Mouse (Mus musculus) lung, embryonic 14.5 days (tissue): ENCODE measurements around the gene Smarce1. TPM values are rescaled to one million over a fixed set of nuclear protein-coding genes. Genes with fewer than 3 reads are reported as not detected.
"Not testable (repeated sequence)": the region's sequence is repeated elsewhere in the genome, so short reads cannot be mapped to it uniquely, and the experiment has no call there.

ENCODE experiments used
- ATAC-seq: fragments of 200-750 bp; cut with Nextera tagmentation; 2 replicates; pipeline ENCODE4 v1.8.0; 2017; ENCODE audit warnings: mild to moderate bottlenecking, moderate TSS enrichment, moderate library complexity; ENCODE audit not compliant: insufficient read depth
- DNase-seq: peaks from one replicate; pipeline ENCODE4 v3.0.0-alpha.2; 2015
- H3K27ac ChIP-seq: fragments of 300-500 bp; sonication (generic); 2 replicates; pipeline ENCODE4 v1.5.1; 2014; ENCODE audit warnings: low read depth, mild to moderate bottlenecking, moderate library complexity
- H3K27me3 ChIP-seq: fragments of 300-500 bp; sonication (generic); 2 replicates; pipeline ENCODE4 v1.6.1; 2014; ENCODE audit warnings: low read length, control low read depth; ENCODE audit not compliant: insufficient read depth
- H3K36me3 ChIP-seq: fragments of 300-500 bp; sonication (generic); 2 replicates; pipeline ENCODE4 v1.6.1; 2014; ENCODE audit warnings: control low read depth; ENCODE audit not compliant: insufficient read depth
- H3K4me1 ChIP-seq: fragments of 300-500 bp; sonication (generic); 2 replicates; pipeline ENCODE4 v1.6.1; 2014; ENCODE audit warnings: antibody characterized with exemption, control low read depth; ENCODE audit not compliant: insufficient read depth
- H3K4me2 ChIP-seq: fragments of 300-500 bp; sonication (generic); 2 replicates; pipeline ENCODE4 v1.6.1; 2014; ENCODE audit warnings: mild to moderate bottlenecking
- H3K4me3 ChIP-seq: fragments of 300-500 bp; sonication (generic); 2 replicates; pipeline ENCODE4 v1.5.1; 2014; ENCODE audit warnings: low read depth, low read length
- H3K9ac ChIP-seq: fragments of 300-500 bp; sonication (generic); 2 replicates; pipeline ENCODE4 v1.6.1; 2014
- H3K9me3 ChIP-seq: fragments of 300-500 bp; sonication (generic); 2 replicates; pipeline ENCODE4 v1.6.1; 2016; ENCODE audit warnings: low read depth, low read length, control low read depth
- CTCF ChIP-seq: IDR thresholded peaks from 2 replicates; pipeline ENCODE4 v1.5.1; 2016; ENCODE audit warnings: antibody characterized with exemption, low read depth
- WGBS: fragments of 180-500 bp; shearing (Covaris S2); extraction: QIAGEN DNeasy Blood & Tissue Kit; methylation state at CpG from one replicate; pipeline ENCODE4 v1.1.7; 2014; 5-methylcytosine and 5-hydroxymethylcytosine counted together
- polyA plus RNA-seq: library from polyadenylated mRNA; unstranded; fragments of >200 nt; fragmentation: Nextera tagmentation; extraction: Ambion mirVana; gene quantifications from 2 replicates; pipeline ENCODE4 v1.2.1, GENCODE M21; 2014

The Smarce1 gene
- polyA plus RNA-seq, 1 experiment from 2014 or later = 189 TPM

GRCm38 (mm10) chr11:99247916-99248315, 17.1 kb upstream of the Smarce1 start:
- ATAC-seq = no peak

GRCm38 (mm10) chr11:99244519-99244918, 13.7 kb upstream of the Smarce1 start:
- WGBS = 35% methylated on average over 3 of the region's 3 CpGs
- not testable (repeated sequence) for H3K4me2 ChIP-seq, H3K4me1 ChIP-seq, H3K36me3 ChIP-seq, DNase-seq, H3K27me3 ChIP-seq, H3K4me3 ChIP-seq, H3K9me3 ChIP-seq, ATAC-seq, H3K27ac ChIP-seq, H3K9ac ChIP-seq

More at GRCm38 (mm10) chr11:99247916-99248315, 17.1 kb upstream of the Smarce1 start:
- Histone ChIP-seq H3K4me3 (no peak overlapping the region), H3K27me3 (no peaks in the 10 kb centered on the region), H3K9me3 (no peaks in the 10 kb centered on the region), H3K27ac (no peak overlapping the region), H3K9ac (no peak overlapping the region), H3K4me2 (no peak overlapping the region), H3K4me1 (no peaks in the 10 kb centered on the region), H3K36me3 (no peaks in the 10 kb centered on the region)
- no peak for TF ChIP-seq CTCF
- DNase-seq = no peak
- 93% methylated on average over 4 of the region's 4 CpGs for WGBS

- no peak for TF ChIP-seq CTCF
- H3K27ac ChIP-seq = no peak within 1 kb of the TSS
- WGBS = 6% methylated on average over 17 of the region's 17 CpGs
Observed at GRCm38 (mm10) chr11:99243820-99244374, 13.1 kb upstream of the Smarce1 start, which contains the start of gene Krt222. Krt222 (minus strand) TSS chr11:99244085.

GRCm38 (mm10) chr11:99243200-99243819, 12.5 kb upstream of the Smarce1 start:
- no peak for TF ChIP-seq CTCF
- ATAC-seq (no peak), DNase-seq (no peak)
- H3K36me3 ChIP-seq = no peaks in the 10 kb centered on the region
- no peaks in the 10 kb centered on the region for H3K9me3 ChIP-seq
- 46% methylated on average over 3 of the region's 3 CpGs for WGBS
- H3K27me3 ChIP-seq = no peaks in the 10 kb centered on the region
- no peak overlapping the region for H3K27ac ChIP-seq
- H3K9ac ChIP-seq = no peak overlapping the region; the same call in 1 of the 2 replicates
- no peaks in the 10 kb centered on the region for H3K4me1 ChIP-seq
- peak overlapping the region; percentile 17 for H3K4me3 ChIP-seq
- H3K4me2 ChIP-seq = peak overlapping the region; percentile 54

More at GRCm38 (mm10) chr11:99243820-99244374, 13.1 kb upstream of the Smarce1 start, which contains the start of gene Krt222:
- peak within 1 kb of the TSS; percentile 54 for H3K4me2 ChIP-seq
- peak within 1 kb of the TSS; percentile 2; the same call in 1 of the 2 replicates for H3K9ac ChIP-seq
- H3K27me3 ChIP-seq = no peaks in the 10 kb centered on the region
- no peaks in the 10 kb centered on the region for H3K9me3 ChIP-seq
- peak within 1 kb of the TSS; percentile 17 for H3K4me3 ChIP-seq
- no peaks in the 10 kb centered on the region for H3K4me1 ChIP-seq
- H3K36me3 ChIP-seq = no peaks in the 10 kb centered on the region
- DNase-seq (peak; percentile 28), ATAC-seq (no peak)

- H3K4me2 ChIP-seq = no peak overlapping the region
- H3K4me1 ChIP-seq = no peaks in the 10 kb centered on the region
- 64% methylated on average over 5 of the region's 5 CpGs for WGBS
- H3K27me3 ChIP-seq = no peaks in the 10 kb centered on the region
- ATAC-seq = no peak
- no peak overlapping the region for H3K4me3 ChIP-seq
- no peak for DNase-seq
- no peaks in the 10 kb centered on the region for H3K9me3 ChIP-seq
- H3K9ac ChIP-seq = no peak overlapping the region
- no peaks in the 10 kb centered on the region for H3K36me3 ChIP-seq
- no peak overlapping the region for H3K27ac ChIP-seq
- TF ChIP-seq CTCF = no peak
Observed at GRCm38 (mm10) chr11:99242056-99242455, 11.2 kb upstream of the Smarce1 start.

- WGBS = 52% methylated on average over 14 of the region's 14 CpGs
- H3K4me2 ChIP-seq = no peak overlapping the region
- no peak for ATAC-seq
Observed at GRCm38 (mm10) chr11:99238468-99238867, 7.7 kb upstream of the Smarce1 start.

GRCm38 (mm10) chr11:99231049-99231816, 416 bp upstream of the Smarce1 start:
- no peak for TF ChIP-seq CTCF

More at GRCm38 (mm10) chr11:99238468-99238867, 7.7 kb upstream of the Smarce1 start:
- no peak overlapping the region for H3K9ac ChIP-seq
- no peaks in the 10 kb centered on the region for H3K9me3 ChIP-seq
- H3K4me3 ChIP-seq = no peak overlapping the region
- H3K36me3 ChIP-seq = no peaks in the 10 kb centered on the region
- peak; percentile 16 for DNase-seq
- TF ChIP-seq CTCF = no peak
- H3K27ac ChIP-seq = no peak overlapping the region
- no peaks in the 10 kb centered on the region for H3K27me3 ChIP-seq
- no peaks in the 10 kb centered on the region for H3K4me1 ChIP-seq

More at GRCm38 (mm10) chr11:99231049-99231816, 416 bp upstream of the Smarce1 start:
- Histone ChIP-seq H3K27ac (peak overlapping the region; percentile 100), H3K36me3 (peaks cover 18% of the 10 kb centered on the region), H3K9ac (peak overlapping the region; percentile 99), H3K4me2 (peak overlapping the region; percentile 83), H3K4me1 (peaks cover 4% of the 10 kb centered on the region; the same call in 1 of the 2 replicates), H3K4me3 (peak overlapping the region; percentile 72), H3K9me3 (no peaks in the 10 kb centered on the region), H3K27me3 (no peaks in the 10 kb centered on the region)
- ATAC-seq (peak; percentile 37; the same call in 1 of the 2 replicates), DNase-seq (peak; percentile 15)
- 17% methylated on average over 15 of the region's 15 CpGs for WGBS
